Mouse (Mus musculus) heart, embryonic 11.5 days (tissue): ENCODE data around the gene Atp5g1. TPM values are rescaled to one million over a fixed set of nuclear protein-coding genes. Genes with fewer than 3 reads are reported as not detected.
"Not testable (repeated sequence)": the region's sequence is repeated elsewhere in the genome, so short reads cannot be mapped to it uniquely, and the experiment has no call there.

Experiments
- ATAC-seq: fragments of 200-750 bp; cut with Nextera tagmentation; replicated peaks from 2 replicates; pipeline ENCODE4 v1.8.0; 2017; ENCODE audit warnings: moderate library complexity; ENCODE audit not compliant: insufficient number of reproducible peaks, low FRiP score, low TSS enrichment
- H3K27ac ChIP-seq: fragments of 300-500 bp; sonication (generic); 2 replicates; pipeline ENCODE4 v1.5.1; 2014; ENCODE audit warnings: mild to moderate bottlenecking, low read depth, low read length
- H3K27me3 ChIP-seq: fragments of 300-500 bp; sonication (generic); 2 replicates; pipeline ENCODE4 v1.6.1; 2014; ENCODE audit warnings: mild to moderate bottlenecking, low read length, mixed read lengths; ENCODE audit not compliant: control insufficient read depth, insufficient read depth
- H3K36me3 ChIP-seq: fragments of 300-500 bp; sonication (generic); 2 replicates; pipeline ENCODE4 v1.6.1; 2014; ENCODE audit warnings: mild to moderate bottlenecking, low read length, moderate library complexity, mixed read lengths; ENCODE audit not compliant: control insufficient read depth, insufficient read depth
- H3K4me1 ChIP-seq: fragments of 300-500 bp; sonication (generic); 2 replicates; pipeline ENCODE4 v1.6.1; 2014; ENCODE audit warnings: low read length; ENCODE audit not compliant: control insufficient read depth, insufficient read depth
- H3K4me2 ChIP-seq: fragments of 300-500 bp; sonication (generic); 2 replicates; pipeline ENCODE4 v1.6.1; 2014; ENCODE audit warnings: mild to moderate bottlenecking, moderate library complexity
- H3K4me3 ChIP-seq: fragments of 300-500 bp; sonication (generic); 2 replicates; pipeline ENCODE4 v1.5.1; 2014; ENCODE audit warnings: low read depth, low read length
- H3K9ac ChIP-seq: fragments of 300-500 bp; sonication (generic); 2 replicates; pipeline ENCODE4 v1.6.1; 2014; ENCODE audit warnings: mild to moderate bottlenecking, low read depth, low read length, moderate library complexity
- H3K9me3 ChIP-seq: fragments of 300-500 bp; sonication (generic); replicated peaks from 2 replicates; pipeline ENCODE4 v1.6.1; 2016; ENCODE audit warnings: low read length; ENCODE audit not compliant: control insufficient read depth
- WGBS: fragments of 180-500 bp; shearing (Covaris S2); extraction: QIAGEN DNeasy Blood & Tissue Kit; methylation state at CpG from one replicate; pipeline ENCODE4 v1.1.7; 2014; ENCODE audit not compliant: insufficient replicate concordance; 5-methylcytosine and 5-hydroxymethylcytosine counted together
- polyA plus RNA-seq: library from polyadenylated mRNA; unstranded; fragments of >200 nt; fragmentation: Nextera tagmentation; extraction: Ambion mirVana; gene quantifications from 2 replicates; pipeline ENCODE4 v1.2.1, GENCODE M21; 2014

The Atp5g1 gene
- polyA plus RNA-seq, 1 experiment from 2014 or later = 1,582 TPM

GRCm38 (mm10) chr11:96111751-96112150 lies 36.3 kb upstream of the Atp5g1 start, which contains the start of gene Calcoco2:
Calcoco2 (minus strand) TSS chr11:96111964.
- Histone ChIP-seq H3K4me2 (no peak within 1 kb of the TSS), H3K4me3 (no peak within 1 kb of the TSS), H3K27ac (no peak within 1 kb of the TSS), H3K27me3 (no peaks in the 10 kb centered on the region; the same call in 1 of the 2 replicates), H3K9ac (no peak within 1 kb of the TSS), H3K36me3 (no peaks in the 10 kb centered on the region), H3K9me3 (no peaks in the 10 kb centered on the region), H3K4me1 (no peaks in the 10 kb centered on the region)
- 32% methylated on average over 14 of the region's 14 CpGs for WGBS
- no peak for ATAC-seq

- H3K9ac ChIP-seq, H3K9me3 ChIP-seq, H3K27me3 ChIP-seq, ATAC-seq, H3K4me3 ChIP-seq, H3K4me1 ChIP-seq, H3K36me3 ChIP-seq, H3K27ac ChIP-seq, H3K4me2 ChIP-seq: not testable (repeated sequence)
- 45% methylated on average over 2 of the region's 2 CpGs for whole genome bisulfite sequencing
Observed at GRCm38 (mm10) chr11:96110950-96111349, 35.5 kb upstream of the Atp5g1 start.

- ATAC-seq = no peak
- WGBS = 68% methylated on average over 1 of the region's 1 CpGs
- Histone ChIP-seq H3K9me3 (no peaks in the 10 kb centered on the region), H3K27ac (no peak overlapping the region), H3K9ac (no peak overlapping the region), H3K4me1 (no peaks in the 10 kb centered on the region), H3K4me3 (no peak overlapping the region), H3K36me3 (no peaks in the 10 kb centered on the region), H3K4me2 (no peak overlapping the region), H3K27me3 (no peaks in the 10 kb centered on the region)
Observed at GRCm38 (mm10) chr11:96108376-96108775, 32.9 kb upstream of the Atp5g1 start.

GRCm38 (mm10) chr11:96093361-96093760 lies 17.9 kb upstream of the Atp5g1 start:
- Histone ChIP-seq H3K9ac (no peak overlapping the region), H3K27ac (no peak overlapping the region), H3K36me3 (no peaks in the 10 kb centered on the region), H3K27me3 (peaks cover 5% of the 10 kb centered on the region; the same call in 1 of the 2 replicates), H3K4me2 (no peak overlapping the region), H3K4me1 (no peaks in the 10 kb centered on the region), H3K4me3 (no peak overlapping the region), H3K9me3 (no peaks in the 10 kb centered on the region)
- 15% methylated on average over 3 of the region's 3 CpGs for WGBS
- no peak for ATAC-seq

- H3K27me3 ChIP-seq = 0 out of 2 replicates have a peak, but pooled peaks cover 5% of the 10 kb centered on the region
- H3K27ac ChIP-seq = peak overlapping the region; percentile 43; the same call in 1 of the 2 replicates
- no peak for ATAC-seq
- H3K4me3 ChIP-seq = no peak overlapping the region
- H3K36me3 ChIP-seq = no peaks in the 10 kb centered on the region
- no peak overlapping the region for H3K9ac ChIP-seq
- H3K9me3 ChIP-seq = no peaks in the 10 kb centered on the region
- 33% methylated on average over 7 of the region's 7 CpGs for WGBS
- H3K4me2 ChIP-seq = no peak overlapping the region
- no peaks in the 10 kb centered on the region for H3K4me1 ChIP-seq
Observed at GRCm38 (mm10) chr11:96092674-96093291, 17.3 kb upstream of the Atp5g1 start.

GRCm38 (mm10) chr11:96091073-96091472 lies 15.6 kb upstream of the Atp5g1 start:
- H3K9ac ChIP-seq = no peak overlapping the region
- H3K27ac ChIP-seq = no peak overlapping the region
- no peaks in the 10 kb centered on the region for H3K27me3 ChIP-seq
- H3K9me3 ChIP-seq = no peaks in the 10 kb centered on the region
- H3K36me3 ChIP-seq = no peaks in the 10 kb centered on the region
- no peak for ATAC-seq
- H3K4me2 ChIP-seq = no peak overlapping the region
- 69% methylated on average over 2 of the region's 2 CpGs for WGBS
- no peak overlapping the region for H3K4me3 ChIP-seq
- no peaks in the 10 kb centered on the region for H3K4me1 ChIP-seq

- WGBS = 82% methylated on average over 6 of the region's 6 CpGs
- Histone ChIP-seq H3K36me3 (no peaks in the 10 kb centered on the region), H3K9ac (no peak overlapping the region), H3K27me3 (no peaks in the 10 kb centered on the region), H3K27ac (no peak overlapping the region), H3K4me3 (no peak overlapping the region), H3K4me2 (no peak overlapping the region), H3K4me1 (no peaks in the 10 kb centered on the region), H3K9me3 (no peaks in the 10 kb centered on the region)
- ATAC-seq = no peak
Observed at GRCm38 (mm10) chr11:96087981-96088380, 12.5 kb upstream of the Atp5g1 start.

GRCm38 (mm10) chr11:96082682-96083081 lies 7.2 kb upstream of the Atp5g1 start:
- H3K4me1 ChIP-seq = no peaks in the 10 kb centered on the region
- H3K9me3 ChIP-seq = no peaks in the 10 kb centered on the region
- no peaks in the 10 kb centered on the region for H3K27me3 ChIP-seq
- no peak overlapping the region for H3K27ac ChIP-seq
- no peak for ATAC-seq
- no peak overlapping the region for H3K4me2 ChIP-seq
- H3K9ac ChIP-seq = no peak overlapping the region
- WGBS = 62% methylated on average over 3 of the region's 3 CpGs
- H3K36me3 ChIP-seq = no peaks in the 10 kb centered on the region
- no peak overlapping the region for H3K4me3 ChIP-seq

GRCm38 (mm10) chr11:96080736-96081135 lies 5.3 kb upstream of the Atp5g1 start:
- no peak overlapping the region for H3K4me2 ChIP-seq
- no peak for ATAC-seq
- WGBS = 73% methylated on average over 5 of the region's 5 CpGs

More at GRCm38 (mm10) chr11:96080736-96081135, 5.3 kb upstream of the Atp5g1 start:
- Histone ChIP-seq H3K4me3 (no peak overlapping the region), H3K4me1 (no peaks in the 10 kb centered on the region), H3K9ac (no peak overlapping the region), H3K27me3 (no peaks in the 10 kb centered on the region), H3K9me3 (no peaks in the 10 kb centered on the region), H3K27ac (no peak overlapping the region), H3K36me3 (no peaks in the 10 kb centered on the region)
